Mouse (Mus musculus) embryonic fibroblast, embryonic 13.5 days (primary cell): Measurements from ENCODE around the gene Tmprss7.

ENCODE experiments used
- CTCF ChIP-seq: IDR thresholded peaks from 2 replicates; pipeline ENCODE4 v1.5.1; 2011; ENCODE audit warnings: mild to moderate bottlenecking, control low read depth, low read length, moderate library complexity, borderline replicate concordance; ENCODE audit not compliant: insufficient read depth
- POLR2A ChIP-seq: IDR thresholded peaks from 2 replicates; pipeline ENCODE4 v1.6.1; 2011; ENCODE audit warnings: low read depth, mild to moderate bottlenecking, control low read depth, low read length, moderate library complexity

GRCm38 (mm10) chr16:45625342-45625741, 68.1 kb downstream of the Tmprss7 start:
- TF ChIP-seq CTCF, result no peak
- TF ChIP-seq POLR2A, result no peak
